Mouse (Mus musculus) forelimb bud, embryonic 11.5 days (tissue): ENCODE measurements at regions not wholly inside any gene's neighbourhood (a gene's known extent, or its start where the extent isn't known, plus 50 kb on each side); places are given as distances from the start of the nearest gene placed in this dataset.
"Not testable (repeated sequence)": the region's sequence is repeated elsewhere in the genome, so short reads cannot be mapped to it uniquely, and the experiment has no call there.

Experiments used
- DNase-seq: peaks from one replicate; pipeline ENCODE4 v3.0.0-alpha.2; 2012; ENCODE audit warnings: low read depth, low spot score

DNA sequence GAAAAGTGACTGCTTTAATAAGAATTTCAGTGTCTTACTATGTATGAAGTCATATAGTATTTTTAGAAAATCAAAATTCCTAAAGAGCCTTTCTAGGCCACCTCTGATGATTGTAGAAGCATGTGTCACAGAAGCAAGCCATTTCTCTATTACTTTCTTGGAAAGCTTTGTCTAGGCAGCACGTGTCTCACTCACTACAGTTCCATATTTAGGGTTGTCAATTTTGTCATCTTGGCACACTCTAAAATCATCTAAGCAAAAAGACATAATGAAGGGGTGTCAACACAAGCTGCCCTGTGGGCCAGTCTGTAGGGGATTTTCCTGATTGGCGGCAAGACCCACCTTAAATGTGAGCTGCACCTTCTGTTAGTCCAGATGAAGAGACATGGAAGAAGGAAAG, 723.1 kb upstream of the Brinp1 start:
- DNase-seq: no peak

DNA sequence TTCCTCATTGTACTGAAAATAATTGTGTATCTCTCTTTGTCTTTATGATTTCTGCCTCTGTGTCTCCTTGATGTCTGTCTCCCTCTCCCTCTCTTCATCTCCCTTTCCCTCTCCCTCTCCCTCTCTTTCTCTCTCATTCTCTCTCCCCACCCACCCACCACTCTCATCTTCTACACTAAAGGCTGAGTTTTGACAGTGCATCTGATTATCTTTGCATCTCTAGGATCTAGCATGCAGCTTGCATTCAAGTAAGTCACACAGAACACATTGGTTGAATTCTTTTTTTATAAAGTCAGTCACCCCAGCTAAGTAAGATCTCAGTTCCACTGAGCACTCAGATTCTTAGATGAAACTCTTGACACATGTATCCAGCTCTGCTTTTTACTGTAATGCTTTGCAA, 719.3 kb upstream of the Brinp1 start:
- DNase-seq: no peak

- DNase-seq: no peak
These were observed 674.7 kb upstream of the Brinp1 start for GRCm38 (mm10) chr4:69628908-69629307.

DNA sequence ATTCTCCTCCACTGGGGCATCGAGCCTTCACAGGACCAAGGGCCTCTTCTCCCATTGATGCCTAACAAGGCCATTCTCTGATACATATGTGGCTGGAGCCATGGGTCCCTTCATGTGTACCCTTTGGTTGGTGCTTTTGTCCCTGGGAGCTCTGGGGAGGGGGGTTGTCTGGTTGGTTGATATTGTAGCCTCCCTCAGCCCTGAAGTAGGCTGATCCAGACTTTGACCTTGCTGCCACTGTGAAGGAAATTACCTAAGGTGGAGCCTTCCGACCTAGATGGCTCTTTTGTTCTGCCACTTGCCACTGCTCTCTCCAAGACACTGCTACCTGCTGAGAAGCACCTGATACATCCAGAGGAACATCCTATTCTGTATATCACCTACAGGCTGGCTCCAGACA, 672.2 kb upstream of the Brinp1 start:
- not testable (repeated sequence) for DNase-seq

DNA sequence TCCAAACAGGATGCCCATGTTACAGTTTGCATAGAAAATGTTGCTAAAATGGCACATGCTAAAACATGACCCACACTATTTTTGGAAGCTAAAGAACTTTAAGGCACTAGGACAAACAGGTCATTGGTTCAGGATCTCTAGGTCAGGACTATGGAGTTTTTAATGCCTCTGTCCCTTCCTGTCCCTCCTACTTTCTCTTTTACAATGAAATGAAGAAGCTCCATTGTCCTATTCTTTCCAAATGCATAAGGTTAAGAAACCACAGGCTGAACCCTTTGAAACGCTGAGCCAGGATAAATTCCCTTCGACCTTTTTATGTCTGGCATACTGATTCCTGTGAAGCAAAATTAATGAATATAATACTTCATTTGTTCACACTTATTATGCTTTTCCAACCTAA, 671.6 kb upstream of the Brinp1 start:
- DNase-seq: no peak

DNA sequence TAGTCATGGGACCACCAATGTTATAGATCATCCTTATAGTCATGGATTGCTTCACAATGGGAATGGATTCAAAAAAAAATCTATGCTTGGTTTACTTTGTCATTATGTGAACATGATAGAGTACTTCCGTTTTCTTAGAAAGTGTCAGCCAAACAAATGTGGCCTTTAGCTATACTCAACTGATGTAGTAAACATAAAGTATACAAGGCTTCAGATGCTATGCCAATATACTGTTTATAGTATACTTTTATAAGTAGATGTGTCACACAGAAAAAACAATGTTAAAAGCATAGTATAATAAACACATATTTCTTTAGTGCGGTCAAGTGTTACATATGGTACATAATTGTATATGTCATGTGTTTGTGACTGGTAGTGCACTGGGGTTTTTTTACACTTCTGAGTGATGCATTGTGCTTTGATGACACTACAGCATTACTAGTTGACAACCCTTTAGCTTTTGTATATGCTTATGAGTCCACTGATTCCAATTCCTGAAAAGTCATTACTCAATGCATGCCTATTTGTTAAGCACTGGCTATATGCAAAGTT, 666.9 kb upstream of the Brinp1 start:
- DNase-seq: no peak

DNA sequence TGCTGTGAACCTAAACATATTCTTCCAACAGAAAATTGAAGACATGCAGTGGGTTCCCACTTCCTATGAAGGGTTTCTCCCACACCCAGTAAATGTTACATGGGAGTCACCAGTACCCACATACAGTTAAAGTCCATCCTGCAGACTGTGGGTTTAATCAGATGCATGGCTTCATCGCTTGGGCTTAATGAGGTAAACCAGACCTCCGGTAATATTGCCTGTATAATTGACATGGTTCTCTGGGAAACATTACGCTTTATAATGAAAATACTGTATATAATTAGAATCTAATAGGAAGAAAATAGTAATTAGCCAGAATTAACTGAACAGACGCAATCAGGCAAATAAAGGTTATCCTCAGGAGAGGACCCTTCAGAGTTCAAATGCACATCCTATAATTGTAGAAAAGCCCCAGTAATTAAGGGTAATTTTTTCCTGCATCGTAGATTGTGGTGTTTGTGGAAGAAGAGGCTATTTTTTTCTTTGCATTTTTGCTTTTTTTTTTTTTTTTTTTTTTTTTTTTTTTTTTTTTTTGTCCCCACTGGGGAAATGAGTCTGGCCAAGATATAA, 664.0 kb upstream of the Brinp1 start:
- DNase-seq: no peak

DNA sequence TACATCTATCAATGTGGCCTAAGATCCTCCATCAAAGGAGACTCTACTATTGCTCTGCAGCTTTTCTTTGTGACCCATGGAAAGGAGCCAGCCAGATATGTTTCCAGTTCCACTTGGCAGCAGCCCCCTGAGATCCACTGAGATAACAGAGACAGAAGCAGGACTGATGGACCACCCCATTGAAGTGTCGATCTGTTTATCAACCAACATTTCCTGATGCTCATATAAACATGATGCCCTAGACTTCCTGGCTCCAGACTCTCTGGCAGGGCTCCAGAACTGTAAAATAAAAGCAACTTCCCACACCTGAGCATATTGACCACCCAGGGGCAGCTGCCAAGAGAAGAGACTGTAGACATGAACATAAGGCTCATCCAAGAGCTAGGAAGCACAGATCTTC, 660.7 kb upstream of the Brinp1 start:
- DNase-seq: no peak

DNA sequence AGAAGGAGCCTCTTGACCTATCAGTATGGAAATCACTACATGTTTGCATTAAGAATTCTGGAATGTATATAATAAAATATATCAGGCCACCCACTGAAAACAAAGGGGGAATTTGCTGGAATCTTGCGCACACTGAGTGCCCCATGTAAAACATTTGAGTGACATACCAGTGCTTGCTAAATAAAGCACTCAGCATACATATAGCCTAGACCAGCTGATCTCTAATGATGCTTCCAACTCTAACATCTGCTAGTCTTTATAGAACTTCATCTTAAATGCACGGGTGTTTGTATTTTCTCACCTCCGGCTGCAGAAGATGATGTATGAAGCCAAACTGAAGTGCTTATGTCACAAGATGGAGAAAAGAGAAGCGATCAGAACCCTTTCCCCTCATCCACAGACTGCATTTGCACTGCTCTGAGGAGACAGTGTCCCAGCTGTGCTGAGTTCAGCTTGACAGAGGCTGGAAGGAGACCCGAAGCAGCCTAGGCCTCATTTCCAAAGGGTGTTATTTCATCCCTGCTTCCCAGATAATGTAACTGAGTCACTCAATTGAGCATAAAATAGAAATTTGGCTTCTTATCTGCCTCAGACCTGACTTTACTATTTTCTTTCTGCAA, 657.6 kb upstream of the Brinp1 start:
- no peak for DNase-seq

GRCm38 (mm10) chr4:69608885-69609284, 654.7 kb upstream of the Brinp1 start:
- DNase-seq: no peak

DNA sequence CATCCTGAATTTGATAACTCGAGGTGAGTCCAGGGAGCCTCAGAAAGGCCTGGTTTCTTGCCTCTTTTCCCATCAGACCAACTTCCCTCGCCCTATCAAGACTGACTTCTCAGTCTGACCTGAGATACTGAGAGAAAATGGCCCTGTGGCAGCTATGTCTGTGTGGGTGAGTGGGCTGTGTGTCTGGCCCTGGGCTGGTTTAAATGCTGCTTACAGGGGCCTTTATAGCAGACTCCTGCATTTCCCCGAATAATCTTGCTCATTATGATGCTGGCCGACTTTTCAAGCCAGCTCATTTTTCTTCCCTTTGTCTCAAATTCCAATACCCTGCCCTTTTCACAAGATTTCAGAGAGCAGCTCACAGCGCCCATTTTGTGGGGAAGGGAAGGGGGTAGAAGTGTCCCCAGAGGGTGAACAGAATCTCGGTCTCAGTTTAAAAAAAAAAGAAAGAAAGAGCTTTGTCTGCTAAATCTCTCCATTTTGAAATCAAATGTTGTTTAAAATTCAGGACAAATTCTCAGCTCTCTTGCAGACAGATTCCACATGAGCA, 642.9 kb upstream of the Brinp1 start:
- DNase-seq: no peak

DNA sequence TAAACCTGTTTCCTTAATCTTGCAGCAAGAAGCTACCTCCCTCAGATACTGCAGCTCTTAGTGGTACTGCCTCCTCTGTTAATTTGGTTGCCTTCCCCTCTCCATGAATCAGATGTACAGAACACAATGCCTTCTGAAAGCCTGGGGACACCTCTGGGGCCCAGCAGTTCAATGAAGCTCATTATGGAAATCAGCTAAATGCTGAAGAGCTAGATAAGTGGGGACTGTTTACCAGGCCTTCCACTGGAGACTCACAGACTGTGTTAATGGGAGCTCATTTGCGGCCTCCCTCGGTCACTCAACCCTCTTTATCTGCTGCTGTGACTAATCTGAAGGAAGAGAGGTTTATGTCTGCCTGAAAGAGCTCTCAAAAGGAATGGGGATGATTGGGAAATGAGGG, 639.8 kb upstream of the Brinp1 start:
- no peak for DNase-seq

DNA sequence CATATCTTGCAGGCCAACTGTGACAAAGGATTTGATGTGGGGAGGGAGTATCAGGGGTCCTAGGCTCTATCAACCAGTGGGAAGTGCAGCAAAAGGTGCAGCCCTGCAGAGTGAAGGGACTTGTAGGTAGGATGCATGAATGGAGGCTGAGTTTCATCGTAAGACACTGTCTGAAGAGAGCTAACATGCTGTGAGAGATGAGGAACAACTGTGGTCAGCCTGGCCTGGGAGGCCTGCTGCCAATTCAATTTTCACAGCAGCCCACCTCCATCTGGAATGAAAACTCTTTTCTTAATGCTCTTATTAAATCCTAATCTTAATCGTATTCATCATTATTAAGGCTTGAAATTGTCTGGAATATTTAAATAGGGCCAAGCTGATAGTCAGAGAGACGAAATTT, 622.1 kb upstream of the Brinp1 start:
- DNase-seq: no peak

DNA sequence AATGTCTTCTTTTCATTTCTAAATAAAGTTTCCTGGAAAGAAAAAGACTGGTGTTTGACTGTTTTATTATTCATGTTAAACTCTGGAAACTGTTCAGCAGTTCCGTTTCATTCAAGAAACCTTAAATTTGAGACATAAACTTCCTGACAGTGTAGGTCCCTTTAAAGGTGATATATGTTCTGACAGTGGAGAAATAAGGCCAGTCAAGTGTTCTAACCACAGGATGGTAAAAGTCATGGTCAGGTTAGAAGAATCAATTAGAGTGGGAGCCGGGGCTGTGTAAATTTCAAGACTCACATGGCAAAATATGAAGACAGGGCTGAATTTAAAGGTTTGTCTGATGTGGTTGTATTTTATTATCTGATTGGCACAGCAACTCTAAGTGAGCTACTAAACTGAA, 593.9 kb upstream of the Brinp1 start:
- DNase-seq: no peak

GRCm38 (mm10) chr4:69538172-69538908, 584.1 kb upstream of the Brinp1 start:
- DNase-seq: no peak

GRCm38 (mm10) chr4:69533107-69533506, 578.9 kb upstream of the Brinp1 start:
- no peak for DNase-seq

GRCm38 (mm10) chr4:69523112-69523511, 568.9 kb upstream of the Brinp1 start:
- DNase-seq: no peak

DNA sequence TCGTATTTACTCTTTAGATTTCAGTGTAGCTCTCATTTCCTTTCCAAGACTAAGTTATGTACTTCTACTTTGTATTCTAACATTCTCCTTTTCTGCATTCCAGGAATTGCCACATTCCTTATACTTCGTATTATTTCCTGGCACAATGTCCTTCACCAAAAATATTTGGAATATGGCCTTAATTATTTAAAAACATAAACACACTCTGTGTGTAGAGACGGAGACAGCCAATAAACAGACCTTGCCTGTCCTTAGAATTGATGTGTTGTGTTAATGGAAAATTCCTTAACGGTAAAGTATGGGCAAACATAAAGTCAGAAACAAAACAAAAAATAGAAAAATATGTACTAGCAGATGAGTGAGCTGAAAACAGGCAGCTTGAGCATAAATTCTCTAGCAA, 554.1 kb upstream of the Brinp1 start:
- no peak for DNase-seq

DNA sequence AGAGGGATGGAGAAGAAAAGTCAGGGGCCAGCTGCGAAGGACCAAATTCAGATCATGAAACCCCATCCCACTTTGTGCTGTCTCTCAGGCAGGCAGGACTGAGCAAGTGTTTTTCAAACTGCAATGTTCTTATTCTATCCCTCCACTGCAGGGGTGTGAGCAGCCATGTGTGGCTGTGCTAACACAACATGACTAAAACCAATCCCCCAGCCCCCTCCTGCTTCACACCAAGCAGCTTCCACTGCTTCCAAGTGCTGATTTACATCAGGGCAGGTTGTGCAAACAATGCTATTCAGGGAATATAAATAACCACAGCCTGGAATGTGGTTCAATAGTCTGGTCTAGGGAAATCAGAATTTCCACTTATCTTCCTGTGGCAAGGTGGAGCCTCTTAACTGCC, 517.0 kb upstream of the Brinp1 start:
- DNase-seq: no peak

DNA sequence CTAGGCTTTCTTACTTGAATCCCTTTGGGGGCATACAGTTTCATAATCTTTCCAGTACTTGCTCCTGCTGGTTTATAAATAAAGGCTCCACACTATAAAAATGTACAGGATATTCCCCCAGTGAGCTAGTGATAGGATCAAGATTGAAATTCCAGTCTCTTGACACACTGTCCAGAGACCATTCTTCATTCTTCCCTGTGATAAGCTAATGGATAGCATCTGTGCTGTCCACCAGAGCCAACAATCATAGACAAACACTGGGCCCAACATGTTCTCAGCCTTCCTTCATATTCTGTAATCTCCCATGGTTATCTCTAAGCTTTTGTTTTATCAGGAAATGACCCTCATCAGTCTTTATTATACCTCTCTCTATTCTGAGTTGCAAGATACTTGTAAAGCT, 505.8 kb upstream of the Brinp1 start:
- no peak for DNase-seq

- DNase-seq: no peak
These were observed 502.2 kb upstream of the Brinp1 start for GRCm38 (mm10) chr4:69456420-69456819.

- DNase-seq: no peak
These were observed 492.0 kb upstream of the Brinp1 start for GRCm38 (mm10) chr4:69446161-69446560.

DNA sequence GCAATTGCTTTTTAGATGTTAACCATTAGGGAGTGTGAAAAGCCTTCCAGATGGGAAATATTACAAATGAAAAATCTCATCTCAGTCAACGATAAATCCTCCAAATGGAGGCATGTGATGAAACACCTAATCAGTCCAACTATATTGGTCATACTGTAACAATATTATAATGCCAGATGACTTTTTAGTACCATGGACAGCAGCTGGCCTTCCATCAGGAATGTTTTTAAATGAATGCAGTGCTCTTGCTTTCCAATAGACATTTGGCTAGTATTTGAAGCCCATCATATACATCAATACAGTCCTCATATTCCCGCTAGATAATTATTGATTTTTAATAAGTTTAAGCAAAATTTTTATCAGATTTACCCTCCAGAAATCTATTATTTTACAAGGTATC, 489.8 kb upstream of the Brinp1 start:
- peak; percentile 38 for DNase-seq
